In genomic region chr7:136016918-136017317, GRCm38 (mm10) we compare ENCODE assay signal across 19 mouse cellular contexts.
A peak's percentile ranks its signal among the peaks of the same experiment; 100 is the strongest.
DNase-seq lines count a peak whose midpoint lies in the region; ATAC-seq lines count a peak whose summit lies in the region.
"Had no signal": no experiment of that assay in that cellular context is flagged by ENCODE, and none has a peak within 500 bp of the region (broad histone marks: within the 10 kb centered on the region; RNA-seq: fewer than 3 reads in every experiment).

No protein-coding gene starts in this region.

- WGBS in midbrain, embryonic 10.5 days = 86% methylated on average over 8 of the region's 8 CpGs
- WGBS in midbrain, embryonic 16.5 days = 77% methylated on average over 8 of the region's 8 CpGs
- WGBS in embryonic facial prominence, embryonic 10.5 days = 80% methylated on average over 8 of the region's 8 CpGs

- no peaks in the 10 kb centered on the region for H3K9me3 ChIP-seq in midbrain, embryonic 10.5 days (replicated peaks)
- no peaks in the 10 kb centered on the region for H3K9me3 ChIP-seq in midbrain, embryonic 16.5 days (replicated peaks; ENCODE audit: control insufficient read depth, low read length, poor library complexity, severe bottlenecking)
- H3K9me3 ChIP-seq in embryonic facial prominence, embryonic 10.5 days = no peaks in the 10 kb centered on the region
- H3K9me3 ChIP-seq: forebrain, embryonic 13.5 days; lung, embryonic 15.5 days; midbrain, embryonic 13.5 days had no signal

- H3K9ac ChIP-seq in midbrain, embryonic 16.5 days (ENCODE audit: low read depth, low read length) = no peak overlapping the region
- H3K9ac ChIP-seq: forebrain, embryonic 13.5 days; lung, embryonic 15.5 days; midbrain, embryonic 13.5 days had no signal

- H3K27me3 ChIP-seq in midbrain, embryonic 10.5 days (ENCODE audit: low read depth, poor library complexity, severe bottlenecking) = no peaks in the 10 kb centered on the region
- H3K27me3 ChIP-seq in midbrain, embryonic 16.5 days (ENCODE audit: control insufficient read depth, insufficient read depth, low read depth, low read length) = no peaks in the 10 kb centered on the region
- H3K27me3 ChIP-seq in embryonic facial prominence, embryonic 10.5 days (replicated peaks; ENCODE audit: low read depth, poor library complexity, severe bottlenecking) = 0 out of 2 replicates have a peak, but pooled peaks cover 7% of the 10 kb centered on the region
- H3K27me3 ChIP-seq: forebrain, embryonic 13.5 days; lung, embryonic 15.5 days; midbrain, embryonic 13.5 days had no signal

- peak; percentile 18 for DNase-seq in gastrocnemius, postnatal 25 days
- no peak for DNase-seq in gastrocnemius, adult 18-20 months (ENCODE audit: low spot score)
- DNase-seq in midbrain, embryonic 10.5 days (ENCODE audit: low spot score) = no peak
- DNase-seq in heart, postnatal 25 days (ENCODE audit: low spot score) = peak; percentile 3
- DNase-seq in adrenal gland, postnatal 4 days (ENCODE audit: low spot score in 2 of 2) = no peak
- DNase-seq in embryonic facial prominence, embryonic 10.5 days (ENCODE audit: low spot score) = no peak
- no peak for DNase-seq in ovary, postnatal 36 days (ENCODE audit: low spot score)
- DNase-seq: adrenal gland, adult 8-10 months; cerebellum, adult 11 months; cerebellum, postnatal 36 days; kidney, adult 9 months; layer of hippocampus, postnatal 36 days; right cerebral cortex, adult 18-20 months had no signal

- no peak overlapping the region for H3K4me2 ChIP-seq in midbrain, embryonic 16.5 days (ENCODE audit: low read length)
- H3K4me2 ChIP-seq: forebrain, embryonic 13.5 days; lung, embryonic 15.5 days; midbrain, embryonic 13.5 days had no signal

- 0 out of 2 replicates have a peak overlapping the region, but pooled peaks have one; percentile 13 for H3K27ac ChIP-seq in midbrain, embryonic 10.5 days (replicated peaks)
- H3K27ac ChIP-seq in midbrain, embryonic 16.5 days (ENCODE audit: low read length) = no peak overlapping the region
- no peak overlapping the region for H3K27ac ChIP-seq in embryonic facial prominence, embryonic 10.5 days (replicated peaks)
- H3K27ac ChIP-seq: forebrain, embryonic 13.5 days; lung, embryonic 15.5 days; macrophage; midbrain, embryonic 13.5 days had no signal

- H3K36me3 ChIP-seq in midbrain, embryonic 10.5 days = no peaks in the 10 kb centered on the region
- no peaks in the 10 kb centered on the region for H3K36me3 ChIP-seq in midbrain, embryonic 16.5 days (ENCODE audit: control insufficient read depth, insufficient read depth, low read length)
- no peaks in the 10 kb centered on the region for H3K36me3 ChIP-seq in embryonic facial prominence, embryonic 10.5 days (replicated peaks)
- H3K36me3 ChIP-seq: lung, embryonic 15.5 days; midbrain, embryonic 13.5 days had no signal

- ATAC-seq in midbrain, embryonic 16.5 days = no peak
- ATAC-seq: forebrain, embryonic 13.5 days; midbrain, embryonic 13.5 days had no signal

- H3K4me3 ChIP-seq in midbrain, embryonic 10.5 days = no peak overlapping the region
- no peak overlapping the region for H3K4me3 ChIP-seq in midbrain, embryonic 16.5 days (ENCODE audit: low read depth, low read length)
- no peak overlapping the region for H3K4me3 ChIP-seq in embryonic facial prominence, embryonic 10.5 days
- H3K4me3 ChIP-seq: forebrain, embryonic 13.5 days; lung, embryonic 15.5 days; midbrain, embryonic 13.5 days; myocyte had no signal

- H3K4me1 ChIP-seq in midbrain, embryonic 10.5 days = peaks cover 10% of the 10 kb centered on the region
- H3K4me1 ChIP-seq in midbrain, embryonic 16.5 days (ENCODE audit: control insufficient read depth, insufficient read depth, low read length) = no peaks in the 10 kb centered on the region
- H3K4me1 ChIP-seq in embryonic facial prominence, embryonic 10.5 days = peaks cover 13% of the 10 kb centered on the region
- H3K4me1 ChIP-seq: forebrain, embryonic 13.5 days; lung, embryonic 15.5 days; midbrain, embryonic 13.5 days had no signal

- intact Hi-C loops in heart, postnatal 25 days (cut with DNase I) = no loop called here

Comparison
In these comparisons a context has a peak if more than half of its experiments do, and no peak if none do; other contexts are left out.
1. DNase-seq: peak in gastrocnemius, postnatal 25 days (single experiment) and heart, postnatal 25 days (single experiment); none in gastrocnemius, adult 18-20 months (single experiment), midbrain, embryonic 10.5 days (single experiment), adrenal gland, postnatal 4 days (0 of 2), embryonic facial prominence, embryonic 10.5 days (single experiment) and ovary, postnatal 36 days (single experiment).